Mouse (Mus musculus): ENCODE data around the gene Pgam2.

DNA sequence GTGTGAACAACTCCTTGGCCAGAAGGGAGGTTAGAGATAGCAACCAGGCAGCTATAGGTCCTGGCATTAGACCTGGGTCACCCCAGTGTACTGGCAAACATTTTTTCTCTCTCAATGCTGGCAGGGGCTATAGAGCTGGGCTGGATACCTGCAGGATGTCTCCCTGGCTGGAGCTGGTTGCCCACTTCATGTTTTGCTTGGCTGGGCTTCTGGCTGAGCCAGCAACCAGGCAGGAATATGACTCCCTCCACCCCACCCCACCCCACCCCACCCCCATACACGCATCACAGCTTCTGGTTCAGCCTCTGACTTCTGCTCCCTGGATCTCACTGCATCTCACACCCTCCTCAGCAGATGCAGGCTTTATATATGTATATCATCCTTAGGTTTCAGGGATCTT lies 48.8 kb upstream of the Pgam2 start:
- no peak for TF ChIP-seq POLR2A (IDR thresholded peaks at IDR 0.05; ENCODE audit: insufficient read depth, low read depth, low read length)
- TF ChIP-seq CTCF (IDR thresholded peaks at IDR 0.05) = no peak
- no peak for TF ChIP-seq EP300 (IDR thresholded peaks at IDR 0.05; ENCODE audit: insufficient read depth, low read depth, low read length)

All from heart, adult 2 months (tissue).